Mouse (Mus musculus) testis, postnatal 10 days (tissue): ENCODE results near the gene Prrc2a.
A peak's percentile ranks its signal among the peaks of the same experiment; 100 is the strongest.

Experiments used
- DNase-seq: peaks from one replicate; pipeline ENCODE4 v3.0.0; 2021; ENCODE audit warnings: low spot score

The Prrc2a gene

GRCm38 (mm10) chr17:35189186-35189585, 24.5 kb upstream of the Prrc2a start:
- DNase-seq: no peak

GRCm38 (mm10) chr17:35187959-35188610, 23.4 kb upstream of the Prrc2a start, which contains the start of gene Lst1:
TSS of gene Lst1 (minus strand) at chr17:35188439.
- DNase-seq: no peak

- DNase-seq: no peak
These were observed 22.6 kb upstream of the Prrc2a start for GRCm38 (mm10) chr17:35187345-35187744.

- no peak for DNase-seq
These were observed 22.0 kb upstream of the Prrc2a start for GRCm38 (mm10) chr17:35186681-35187080.

DNA sequence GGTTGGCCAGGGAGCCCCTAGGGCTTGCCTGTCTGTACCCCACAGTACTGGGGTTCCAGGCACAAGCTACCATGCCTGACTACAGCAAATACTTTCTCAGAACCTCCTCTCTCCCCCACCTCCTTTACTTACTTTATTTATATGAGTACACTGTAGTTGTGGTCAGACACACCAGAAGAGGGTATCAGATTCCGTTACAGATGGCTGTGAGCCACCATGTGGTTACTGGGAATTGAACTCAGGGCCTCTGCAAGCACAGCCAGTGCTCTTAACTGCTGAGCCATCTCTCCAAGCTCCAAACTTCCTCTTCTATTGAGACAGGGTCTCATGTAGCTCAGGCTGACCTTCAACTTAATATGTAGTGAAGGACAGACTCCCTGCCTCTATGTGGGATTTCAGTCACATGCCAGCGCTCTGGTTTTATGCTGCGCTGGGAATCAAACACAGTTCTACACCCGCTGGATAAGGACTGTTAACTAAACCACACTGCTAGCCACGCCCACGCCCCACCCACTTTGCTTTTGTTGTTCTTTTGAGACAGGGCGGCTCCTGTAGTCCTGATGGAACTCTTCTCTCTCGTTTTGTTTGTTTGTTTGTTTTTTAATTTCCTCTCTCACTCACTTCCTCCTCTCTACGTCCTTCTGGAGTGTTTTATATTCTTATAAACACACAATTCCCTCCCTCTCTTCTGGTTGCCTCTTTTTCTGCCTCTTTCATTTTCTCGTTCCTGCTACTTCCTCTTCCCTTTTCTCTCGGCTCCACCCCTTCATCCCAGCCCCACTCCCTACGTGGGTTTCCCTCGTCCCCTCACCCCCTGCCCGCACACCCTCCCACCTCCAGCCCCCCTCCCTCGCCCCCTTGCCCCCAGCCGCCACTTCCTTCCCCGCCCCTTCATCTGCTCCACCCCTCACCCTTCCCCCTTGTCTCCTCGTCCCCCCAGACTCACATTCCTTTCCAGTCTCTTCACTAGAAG, 21.2 kb upstream of the Prrc2a start:
- DNase-seq: peak; percentile 93

DNA sequence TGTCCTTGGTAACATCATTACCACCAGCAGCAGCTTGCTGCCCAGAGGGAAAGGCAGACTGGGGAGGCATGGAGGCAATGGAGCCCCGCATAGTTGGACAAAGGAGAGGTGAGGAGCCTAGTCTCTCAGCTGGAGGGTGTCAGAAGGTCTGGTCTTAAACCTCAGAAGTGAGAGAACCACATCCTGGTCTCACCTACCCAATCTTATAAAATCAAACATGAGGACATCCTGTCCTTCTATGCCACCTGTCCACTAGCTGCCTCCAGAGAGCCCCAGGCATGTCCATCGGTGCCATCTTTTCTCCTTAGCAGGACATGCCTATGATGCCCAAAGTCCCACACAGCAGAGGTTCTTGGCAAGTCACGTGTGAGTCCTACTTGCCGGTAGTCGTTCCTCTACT, 15.4 kb upstream of the Prrc2a start:
- DNase-seq: no peak

GRCm38 (mm10) chr17:35178528-35178927, 13.8 kb upstream of the Prrc2a start:
- DNase-seq: peak; percentile 88

GRCm38 (mm10) chr17:35175968-35176367, 11.3 kb upstream of the Prrc2a start, which contains the start of gene Aif1:
TSS of gene Aif1 (minus strand) at chr17:35176068.
- no peak for DNase-seq

- DNase-seq: no peak
These were observed 10.7 kb upstream of the Prrc2a start for GRCm38 (mm10) chr17:35175382-35175781.

GRCm38 (mm10) chr17:35174201-35174977, 9.7 kb upstream of the Prrc2a start:
- no peak for DNase-seq

- no peak for DNase-seq
These were observed 8.6 kb upstream of the Prrc2a start for GRCm38 (mm10) chr17:35173329-35173728.

GRCm38 (mm10) chr17:35172445-35173234, 7.9 kb upstream of the Prrc2a start:
- no peak for DNase-seq

DNA sequence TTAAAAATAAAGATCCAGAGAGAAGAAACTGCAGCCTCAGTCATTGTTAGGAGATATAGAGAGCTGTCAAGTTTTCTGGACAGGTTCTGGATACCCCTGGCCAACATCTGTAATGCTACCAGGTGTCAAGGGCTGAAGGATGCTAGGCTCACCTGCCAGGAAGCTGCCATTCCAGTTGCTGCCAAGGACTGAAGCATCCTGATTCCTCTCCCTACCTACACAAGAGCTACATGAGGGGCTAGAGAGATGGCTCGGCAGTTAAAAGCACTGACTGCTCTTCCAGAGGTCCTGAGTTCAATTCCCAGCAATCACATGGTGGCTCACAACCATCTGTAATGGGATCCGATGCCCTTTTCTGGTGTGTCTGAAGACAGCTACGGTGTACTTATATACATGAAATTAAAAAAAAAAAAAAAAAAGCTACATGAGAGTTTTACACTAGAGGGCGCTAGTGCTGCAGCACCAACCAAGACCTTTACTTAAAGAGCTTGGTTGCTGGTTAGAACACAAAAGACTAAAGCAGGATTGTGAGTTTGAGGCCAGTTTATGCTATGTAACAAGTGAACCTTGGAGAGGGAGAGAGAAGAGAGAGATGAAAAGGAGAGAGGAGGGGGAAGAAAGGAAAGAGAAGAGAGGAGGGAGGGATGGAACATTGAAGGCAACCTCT, 4.0 kb upstream of the Prrc2a start:
- no peak for DNase-seq

DNA sequence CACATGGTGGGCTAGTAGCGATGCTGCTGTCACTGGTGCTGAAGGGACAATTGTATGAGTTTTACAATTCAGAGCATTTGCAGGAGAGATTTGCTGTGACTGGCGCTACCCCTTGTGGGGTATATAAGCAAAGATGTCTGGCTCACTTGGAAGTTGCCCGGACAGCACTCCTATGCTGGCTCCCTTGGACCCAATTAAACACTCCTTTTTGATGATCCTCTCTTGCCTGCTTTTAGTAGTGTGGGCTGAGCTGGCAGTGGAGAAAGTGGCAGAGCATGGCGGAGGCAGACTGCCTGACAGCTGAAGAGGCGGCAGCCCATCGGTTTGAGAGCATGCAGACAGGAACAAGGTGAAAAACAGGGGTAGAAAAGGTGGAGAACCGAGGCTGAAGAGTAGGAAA, 3.1 kb upstream of the Prrc2a start:
- DNase-seq: no peak

DNA sequence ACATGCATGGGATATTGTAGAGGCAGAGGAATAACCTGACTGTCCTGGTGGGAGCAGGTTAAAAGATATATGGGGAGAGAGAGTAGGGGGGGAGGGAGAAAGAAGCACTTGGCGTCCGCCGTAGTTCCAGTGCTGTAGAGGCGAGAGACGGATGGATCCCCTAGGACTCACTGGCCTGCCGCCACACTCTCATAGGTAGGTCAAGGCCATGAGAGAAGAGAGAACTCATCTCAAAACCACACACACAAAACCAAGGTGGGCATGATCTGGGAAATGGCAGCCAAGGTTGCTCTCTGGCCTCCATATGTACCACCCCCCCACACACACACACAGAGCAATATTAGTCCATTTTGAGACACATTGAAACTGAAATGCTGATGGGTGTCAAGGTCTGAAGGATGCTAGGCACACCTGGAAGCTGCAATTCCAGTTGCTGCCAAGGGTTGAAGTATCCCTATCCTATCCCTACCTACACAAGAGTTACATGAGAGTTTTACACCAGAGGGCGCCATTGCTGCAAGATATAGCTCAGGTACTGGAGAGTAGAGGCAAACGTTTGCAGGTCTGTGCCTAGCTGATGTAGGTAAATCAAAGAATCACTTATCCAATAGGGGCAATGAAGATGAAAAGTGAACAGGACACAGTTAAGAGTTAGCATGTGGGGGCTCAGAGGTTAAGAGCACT, 1.8 kb upstream of the Prrc2a start:
- no peak for DNase-seq

- DNase-seq: no peak
These were observed 906 bp upstream of the Prrc2a start for GRCm38 (mm10) chr17:35165451-35166155.

DNA sequence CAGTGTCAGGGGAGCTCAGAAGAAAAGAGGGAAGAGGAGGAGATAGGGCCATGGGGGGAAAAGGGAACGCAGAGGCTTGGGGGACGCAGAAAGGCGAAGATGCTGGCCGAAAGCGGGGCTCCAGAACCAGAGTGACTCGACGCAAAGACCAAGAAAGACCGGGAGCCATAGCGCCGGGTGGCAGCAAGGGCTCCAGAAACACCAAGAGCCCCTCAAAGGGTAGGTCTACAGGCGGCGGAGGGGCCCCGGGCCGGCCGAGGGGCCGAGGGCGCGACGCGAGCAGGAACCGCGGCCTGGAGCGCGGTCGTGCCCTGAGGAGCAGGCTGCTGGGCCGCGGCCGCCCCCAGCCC, 504 bp downstream of the Prrc2a start:
- no peak for DNase-seq

GRCm38 (mm10) chr17:35163326-35164081, 1.2 kb downstream of the Prrc2a start:
- no peak for DNase-seq

DNA sequence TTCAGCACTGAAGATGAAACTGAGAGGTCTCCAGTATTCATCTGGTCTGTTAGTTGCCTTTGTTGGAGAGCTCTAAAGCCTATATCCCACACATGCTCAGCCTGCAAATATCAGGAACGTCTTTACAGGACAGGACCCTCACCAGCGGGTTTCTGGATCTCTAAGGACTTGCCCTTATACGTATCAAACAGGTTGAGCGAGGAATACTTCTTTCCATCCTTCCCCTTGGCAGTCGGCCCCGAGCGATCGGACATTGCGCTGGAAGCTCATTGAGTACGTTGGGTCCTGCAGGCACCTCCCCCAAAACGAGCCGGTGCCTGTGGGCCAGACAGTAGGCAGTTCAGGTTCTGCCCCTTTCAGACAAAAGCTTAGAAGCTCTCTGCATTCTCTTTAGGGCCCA, 2.0 kb downstream of the Prrc2a start:
- DNase-seq: peak; percentile 75
